Comparison of ENCODE assay signal across 8 mouse cellular contexts in the genomic region with DNA sequence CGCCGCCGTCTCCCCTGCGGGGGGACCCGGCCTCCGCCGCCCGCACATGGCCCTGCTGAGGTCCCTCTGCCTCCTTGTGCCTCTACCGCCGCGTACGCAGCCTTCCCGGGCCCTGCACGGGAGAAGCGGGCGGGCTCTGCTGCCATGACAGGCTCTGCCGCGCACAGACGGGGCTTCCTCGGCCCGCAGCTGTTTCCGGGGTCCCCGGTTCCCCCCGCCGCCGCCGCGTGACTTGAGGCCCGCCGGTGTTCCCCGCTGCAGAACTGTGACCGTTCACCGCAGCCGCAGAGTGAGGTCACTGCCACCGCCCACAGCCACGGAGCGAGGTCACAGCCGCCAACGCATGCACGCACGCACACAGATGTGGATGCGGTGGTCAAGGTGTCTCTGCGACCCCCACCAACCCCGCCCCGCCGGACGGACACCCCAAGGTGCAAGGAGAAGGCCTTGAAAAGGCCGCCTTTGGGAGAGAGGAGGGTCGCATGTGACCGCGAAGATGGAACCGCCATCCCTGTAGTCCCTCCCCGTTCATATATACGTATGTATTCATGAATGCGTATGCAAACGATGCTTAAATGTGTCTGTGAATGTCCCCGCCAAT.
DNase-seq lines count a peak whose midpoint lies in the region; ATAC-seq and TF ChIP-seq lines count a peak whose summit lies in the region.

No protein-coding gene starts in this region.

- no peak for TF ChIP-seq POLR2A in liver, adult 2 months (IDR thresholded peaks at IDR 0.05; ENCODE audit: extremely low read depth, insufficient read depth, low read length)

- H3K4me3 ChIP-seq in erythroblast, embryonic 14.5 days (replicated peaks): peak overlapping the region; percentile 19
- peak overlapping the region; percentile 67 for H3K4me3 ChIP-seq in forebrain, embryonic 13.5 days
- peak overlapping the region; percentile 66 for H3K4me3 ChIP-seq in heart, embryonic 16.5 days (ENCODE audit: low read length)
- H3K4me3 ChIP-seq in liver, adult 2 months (ENCODE audit: insufficient read depth, low read depth, low read length): peak overlapping the region; percentile 75
- H3K4me3 ChIP-seq in midbrain, postnatal 0 days (ENCODE audit: low read depth, low read length): peak overlapping the region; percentile 80

- H3K9ac ChIP-seq in forebrain, embryonic 13.5 days: peak overlapping the region; percentile 82
- H3K9ac ChIP-seq in heart, embryonic 16.5 days (ENCODE audit: low read length): peak overlapping the region; percentile 80
- H3K9ac ChIP-seq in liver, adult 2 months (ENCODE audit: low read depth, low read length): peak overlapping the region; percentile 73
- peak overlapping the region; percentile 93 for H3K9ac ChIP-seq in midbrain, postnatal 0 days (replicated peaks; ENCODE audit: low read length, poor library complexity, severe bottlenecking)

- H3K27me3 ChIP-seq in erythroblast, embryonic 14.5 days (ENCODE audit: control insufficient read depth): peaks cover 23% of the 10 kb centered on the region
- no peaks in the 10 kb centered on the region for H3K27me3 ChIP-seq in forebrain, embryonic 13.5 days
- H3K27me3 ChIP-seq in heart, embryonic 16.5 days (ENCODE audit: control insufficient read depth, insufficient read depth, low read length): no peaks in the 10 kb centered on the region
- peaks cover 5% of the 10 kb centered on the region for H3K27me3 ChIP-seq in liver, adult 2 months (ENCODE audit: control insufficient read depth, insufficient read depth, low read length)
- no peaks in the 10 kb centered on the region for H3K27me3 ChIP-seq in midbrain, postnatal 0 days (ENCODE audit: insufficient read depth, low read length)
- H3K27me3 ChIP-seq in splenic B cell, adult 2 months (ENCODE audit: control insufficient read depth, insufficient read depth, low read length, poor library complexity, severe bottlenecking): no peaks in the 10 kb centered on the region

- 2% methylated on average over 55 of the region's 57 CpGs for whole genome bisulfite sequencing in forebrain, embryonic 13.5 days
- 6% methylated on average over 57 of the region's 57 CpGs for WGBS in heart, embryonic 16.5 days
- WGBS in liver, adult 2 months: 7% methylated on average over 57 of the region's 57 CpGs
- 1% methylated on average over 57 of the region's 57 CpGs for WGBS in midbrain, postnatal 0 days

- H3K9me3 ChIP-seq in erythroblast, embryonic 14.5 days (ENCODE audit: control insufficient read depth, low read length): no peaks in the 10 kb centered on the region
- H3K9me3 ChIP-seq in forebrain, embryonic 13.5 days (replicated peaks): no peaks in the 10 kb centered on the region
- no peaks in the 10 kb centered on the region for H3K9me3 ChIP-seq in heart, embryonic 16.5 days (replicated peaks; ENCODE audit: control insufficient read depth, low read length)
- no peaks in the 10 kb centered on the region for H3K9me3 ChIP-seq in midbrain, postnatal 0 days (ENCODE audit: low read length)

- H3K79me2 ChIP-seq in liver, adult 2 months (ENCODE audit: control insufficient read depth, insufficient read depth, low read length): no peaks in the 10 kb centered on the region

- peak overlapping the region; percentile 73 for H3K27ac ChIP-seq in forebrain, embryonic 13.5 days
- H3K27ac ChIP-seq in heart, embryonic 16.5 days (ENCODE audit: low read length): no peak overlapping the region
- H3K27ac ChIP-seq in liver, adult 2 months (replicated peaks; ENCODE audit: insufficient read depth, low read depth, low read length): no peak overlapping the region
- H3K27ac ChIP-seq in midbrain, postnatal 0 days (ENCODE audit: low read depth, low read length): peak overlapping the region; percentile 87

- no peak for TF ChIP-seq CTCF in liver, adult 2 months (IDR thresholded peaks at IDR 0.05; ENCODE audit: low read depth, low read length)
- no peak for TF ChIP-seq CTCF in midbrain, postnatal 0 days (IDR thresholded peaks at IDR 0.05)

- H3K4me2 ChIP-seq in forebrain, embryonic 13.5 days: peak overlapping the region; percentile 75
- H3K4me2 ChIP-seq in heart, embryonic 16.5 days (ENCODE audit: low read depth, low read length): peak overlapping the region; percentile 94
- H3K4me2 ChIP-seq in midbrain, postnatal 0 days (ENCODE audit: low read depth, low read length, poor library complexity, severe bottlenecking): peak overlapping the region; percentile 63

- no peaks in the 10 kb centered on the region for H3K4me1 ChIP-seq in erythroblast, embryonic 14.5 days (ENCODE audit: control insufficient read depth)
- H3K4me1 ChIP-seq in forebrain, embryonic 13.5 days: no peaks in the 10 kb centered on the region
- no peaks in the 10 kb centered on the region for H3K4me1 ChIP-seq in heart, embryonic 16.5 days (ENCODE audit: control insufficient read depth, insufficient read depth, low read length)
- no peaks in the 10 kb centered on the region; the same call in 1 of the 2 replicates for H3K4me1 ChIP-seq in liver, adult 2 months (ENCODE audit: control insufficient read depth, insufficient read depth, low read length)
- H3K4me1 ChIP-seq in midbrain, postnatal 0 days (ENCODE audit: insufficient read depth, low read length): no peaks in the 10 kb centered on the region

- peak; percentile 46 for DNase-seq in kidney, postnatal 14 days
- DNase-seq in liver, adult 2 months (ENCODE audit: extremely low read depth, low read depth, low spot score): no peak
- DNase-seq in midbrain, postnatal 0 days (ENCODE audit: low spot score): peak; percentile 71
- peak; percentile 65 for DNase-seq in splenic B cell, adult 2 months (ENCODE audit: low read depth, low spot score)

- H3K36me3 ChIP-seq in erythroblast, embryonic 14.5 days (ENCODE audit: control insufficient read depth): no peaks in the 10 kb centered on the region
- H3K36me3 ChIP-seq in forebrain, embryonic 13.5 days (ENCODE audit: poor library complexity, severe bottlenecking): no peaks in the 10 kb centered on the region
- H3K36me3 ChIP-seq in heart, embryonic 16.5 days (ENCODE audit: control insufficient read depth, insufficient read depth): no peaks in the 10 kb centered on the region
- no peaks in the 10 kb centered on the region for H3K36me3 ChIP-seq in liver, adult 2 months (ENCODE audit: control insufficient read depth, insufficient read depth, low read length)
- no peaks in the 10 kb centered on the region for H3K36me3 ChIP-seq in midbrain, postnatal 0 days (ENCODE audit: insufficient read depth, low read length)
- no peaks in the 10 kb centered on the region for H3K36me3 ChIP-seq in splenic B cell, adult 2 months (ENCODE audit: control insufficient read depth, insufficient read depth, low read length, poor library complexity, severe bottlenecking)

- ATAC-seq in erythroblast, adult 5-6 weeks (replicated peaks; ENCODE audit: low FRiP score, poor library complexity, severe bottlenecking): no peak
- peak; percentile 96 for ATAC-seq in forebrain, embryonic 13.5 days
- peak; percentile 63 for ATAC-seq in heart, embryonic 16.5 days (replicated peaks; ENCODE audit: extremely low read depth, insufficient read depth, low FRiP score)
- ATAC-seq in midbrain, postnatal 0 days (ENCODE audit: low FRiP score): peak; percentile 94

Comparison
In these comparisons a context has a peak if more than half of its experiments do, and no peak if none do; other contexts are left out.
1. H3K4me3 ChIP-seq: peak in every context shown above with its lines; median percentile 80 in midbrain, postnatal 0 days; 75 in liver, adult 2 months; 67 in forebrain, embryonic 13.5 days; 66 in heart, embryonic 16.5 days; 19 in erythroblast, embryonic 14.5 days.
2. H3K27ac ChIP-seq: peak in forebrain, embryonic 13.5 days (single experiment) and midbrain, postnatal 0 days (single experiment); none in heart, embryonic 16.5 days (single experiment) and liver, adult 2 months (single experiment).
3. Peak in every context shown above with its lines, with median percentiles within 50 percentile points of each other: H3K4me2 ChIP-seq and H3K9ac ChIP-seq.